Mouse (Mus musculus): ENCODE results near the gene Rnf141. TPM values are rescaled to one million over a fixed set of nuclear protein-coding genes. Genes with fewer than 3 reads are reported as not detected.
A peak's percentile ranks its signal among the peaks of the same experiment; 100 is the strongest.

Rnf141 gene
- 29.3 and 31.6 TPM in 2 replicates for polyA plus RNA-seq (2016; fragmentation: Nextera tagmentation; extraction: Ambion mirVana)

DNA sequence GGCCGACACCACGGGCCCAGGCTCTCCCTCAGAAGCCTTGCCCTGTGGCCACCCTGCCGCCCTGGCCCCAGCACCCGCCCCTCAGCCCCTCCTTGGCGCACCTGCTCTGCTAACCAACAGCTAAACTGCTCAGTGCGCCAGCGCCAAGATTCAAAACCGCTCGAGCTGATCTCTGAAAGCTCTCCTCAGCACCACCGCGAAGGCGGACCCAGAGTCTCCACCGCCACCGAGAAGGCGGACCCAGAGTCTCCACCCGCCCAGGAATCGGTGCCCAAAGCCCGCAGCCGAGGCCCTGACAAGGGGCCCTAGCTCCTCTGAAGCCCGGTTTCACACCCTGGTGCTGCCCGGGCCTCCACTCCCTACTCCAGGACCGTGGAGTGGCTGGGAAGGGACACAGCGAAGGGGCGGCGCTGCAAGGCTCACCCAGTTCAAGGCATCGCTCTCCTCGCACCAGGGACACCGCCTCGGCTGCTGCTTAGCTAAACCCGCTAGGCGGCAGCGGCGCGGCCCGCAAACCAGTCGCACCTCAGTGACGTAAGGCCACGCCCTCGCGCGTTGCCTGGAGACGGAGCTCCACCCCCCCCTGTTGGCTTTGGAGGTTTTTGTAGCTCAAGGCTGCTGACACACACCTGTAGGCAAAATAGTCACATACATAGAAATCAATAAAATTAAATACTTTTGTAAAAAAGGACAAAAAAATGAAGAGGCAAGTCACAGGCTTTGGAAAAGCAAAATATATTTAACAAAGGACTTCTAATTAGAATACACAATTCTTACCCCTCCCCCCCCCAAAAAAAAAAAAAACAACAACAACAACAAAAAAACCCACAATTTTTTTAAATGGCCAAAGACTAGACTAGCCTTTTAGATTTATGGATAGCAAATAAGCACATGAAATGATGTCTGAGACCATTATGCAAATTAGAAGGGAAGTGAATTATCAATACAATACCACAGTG is at the start of gene Rnf141:
Gene Rnf141 (minus strand): TSS at position 542 of the 959 bp plus-strand sequence.
- peak; percentile 96 for DNase-seq (ENCODE audit: low spot score)
- Histone ChIP-seq H3K36me3 (no peaks in the 10 kb centered on the region), H3K9me3 (no peaks in the 10 kb centered on the region), H3K4me3 (peak within 1 kb of the TSS; percentile 82), H3K4me1 (peaks cover 10% of the 10 kb centered on the region; the same call in 1 of the 2 replicates), H3K27ac (peak within 1 kb of the TSS; percentile 95), H3K27me3 (ENCODE audit: insufficient read depth, poor library complexity, severe bottlenecking) (no peaks in the 10 kb centered on the region)
- under 1% methylated on average over 42 of the region's 42 CpGs for WGBS

DNA sequence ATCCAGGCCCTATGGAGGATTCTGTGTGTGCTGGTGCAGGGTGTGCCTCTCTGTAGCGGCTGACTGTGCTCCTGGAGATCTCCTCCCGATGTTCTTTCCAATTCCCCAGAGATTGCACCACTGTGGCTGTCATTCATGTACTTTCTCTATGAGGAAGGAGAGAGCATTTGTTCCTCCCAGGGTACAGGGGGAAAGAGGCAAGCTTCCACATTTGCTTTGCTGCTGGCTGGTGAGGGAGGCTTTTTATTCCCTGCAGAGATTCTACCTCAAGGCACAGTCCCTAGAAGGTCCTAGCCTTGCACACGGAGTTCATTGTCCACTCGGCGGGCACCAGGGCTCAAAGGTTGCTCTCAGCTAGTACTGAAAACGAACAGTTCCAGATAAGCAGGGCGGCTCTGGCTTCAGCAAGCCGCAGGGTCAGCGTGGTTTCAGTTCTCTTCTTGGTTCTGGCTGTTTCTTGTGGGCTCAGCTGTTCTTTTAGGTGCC is 47.3 kb upstream of the Rnf141 start:
- WGBS: 33% methylated on average over 9 of the region's 9 CpGs

DNA sequence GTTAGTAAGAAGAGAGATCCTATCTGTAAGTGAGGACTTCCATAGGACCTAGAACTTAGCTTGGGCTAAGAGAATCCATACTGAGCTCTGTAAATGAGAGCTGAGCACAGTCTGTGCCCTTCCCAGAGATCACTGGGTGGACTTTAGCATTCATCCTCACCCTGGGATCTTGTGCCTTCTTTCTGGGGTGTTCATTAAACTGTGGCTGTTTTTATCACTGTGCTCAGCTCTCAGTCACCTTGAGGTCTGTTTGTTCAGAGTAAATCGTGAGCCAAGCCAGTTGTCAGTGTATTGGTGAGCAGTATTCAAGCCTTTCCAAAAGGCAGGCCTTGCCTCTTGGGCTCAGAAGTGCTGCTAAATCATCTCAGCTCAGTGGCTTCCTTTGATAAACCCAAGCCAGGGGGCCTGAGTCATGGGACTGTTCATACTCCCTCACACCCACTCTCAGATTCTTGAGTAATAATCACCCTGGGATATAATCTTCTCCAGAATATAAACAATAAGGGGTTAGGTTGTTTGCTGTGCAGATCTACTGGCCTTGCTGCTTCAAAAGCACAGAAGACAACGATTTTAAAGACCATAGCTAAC is 37.6 kb upstream of the Rnf141 start:
- WGBS: 81% methylated on average over 2 of the region's 2 CpGs
- Histone ChIP-seq H3K4me1 (peaks cover 14% of the 10 kb centered on the region), H3K9me3 (no peaks in the 10 kb centered on the region), H3K27me3 (ENCODE audit: insufficient read depth, poor library complexity, severe bottlenecking) (no peaks in the 10 kb centered on the region), H3K27ac (no peak overlapping the region), H3K4me3 (no peak overlapping the region), H3K36me3 (peaks cover 2% of the 10 kb centered on the region; the same call in 1 of the 2 replicates)
- no peak for DNase-seq (ENCODE audit: low spot score)

More for the DNA sequence above, 47.3 kb upstream of the Rnf141 start:
- peaks cover 22% of the 10 kb centered on the region for H3K4me1 ChIP-seq
- H3K27ac ChIP-seq: peak overlapping the region; percentile 73
- DNase-seq (ENCODE audit: low spot score): no peak
- no peak overlapping the region for H3K4me3 ChIP-seq
- H3K9me3 ChIP-seq: no peaks in the 10 kb centered on the region
- no peaks in the 10 kb centered on the region for H3K36me3 ChIP-seq
- H3K27me3 ChIP-seq (ENCODE audit: insufficient read depth, poor library complexity, severe bottlenecking): no peaks in the 10 kb centered on the region

DNA sequence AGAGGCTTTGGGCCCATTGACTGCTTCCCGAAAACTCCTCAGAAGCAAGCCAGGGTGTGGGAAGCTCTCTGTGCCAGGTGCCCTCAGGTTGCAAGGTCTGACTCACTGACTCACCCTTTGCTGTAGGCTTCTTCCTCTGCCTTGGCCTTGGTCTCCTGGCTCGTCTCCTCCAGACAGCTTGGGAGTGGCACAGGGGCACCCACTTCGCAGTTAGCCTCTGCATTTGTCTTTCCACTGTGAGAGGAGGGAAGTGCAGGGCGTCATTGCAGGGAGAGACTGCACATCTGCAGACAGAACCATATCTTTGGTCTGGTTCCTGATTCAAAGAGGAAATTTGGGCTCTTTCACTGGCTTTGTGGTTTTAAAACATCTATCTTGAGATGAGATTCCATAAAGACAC is 33.8 kb upstream of the Rnf141 start:
- DNase-seq (ENCODE audit: low spot score): no peak
- H3K4me1 ChIP-seq: peaks cover 20% of the 10 kb centered on the region
- H3K27me3 ChIP-seq (ENCODE audit: insufficient read depth, poor library complexity, severe bottlenecking): no peaks in the 10 kb centered on the region
- H3K4me3 ChIP-seq: no peak overlapping the region
- WGBS: 79% methylated on average over 4 of the region's 4 CpGs
- H3K27ac ChIP-seq: peak overlapping the region; percentile 23; the same call in 1 of the 2 replicates
- H3K9me3 ChIP-seq: no peaks in the 10 kb centered on the region
- peaks cover 12% of the 10 kb centered on the region; the same call in 1 of the 2 replicates for H3K36me3 ChIP-seq

DNA sequence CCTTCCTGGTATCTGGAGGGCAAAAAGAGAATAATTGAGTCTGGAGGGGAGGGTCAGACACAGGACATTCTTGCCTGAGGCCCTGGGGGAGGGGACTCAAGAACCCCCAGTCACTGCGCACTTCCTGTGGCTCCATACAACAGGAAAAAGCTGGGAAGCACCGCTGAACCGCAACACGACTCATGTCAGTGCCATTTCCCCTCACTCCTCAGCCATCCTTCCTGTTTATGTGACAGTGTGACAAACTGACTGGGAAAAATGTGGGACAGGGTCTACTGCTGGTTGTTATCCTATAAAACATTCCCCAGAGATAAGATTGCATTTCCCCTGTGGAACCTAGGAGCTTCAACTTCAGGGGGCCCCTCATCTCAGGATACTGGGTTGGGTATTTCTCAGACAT is 32.7 kb upstream of the Rnf141 start:
- H3K27ac ChIP-seq: peak overlapping the region; percentile 62
- WGBS: 60% methylated on average over 4 of the region's 4 CpGs
- H3K4me1 ChIP-seq: peaks cover 20% of the 10 kb centered on the region
- no peaks in the 10 kb centered on the region for H3K27me3 ChIP-seq (ENCODE audit: insufficient read depth, poor library complexity, severe bottlenecking)
- H3K4me3 ChIP-seq: no peak overlapping the region
- peaks cover 10% of the 10 kb centered on the region; the same call in 1 of the 2 replicates for H3K36me3 ChIP-seq
- H3K9me3 ChIP-seq: no peaks in the 10 kb centered on the region
- no peak for DNase-seq (ENCODE audit: low spot score)

DNA sequence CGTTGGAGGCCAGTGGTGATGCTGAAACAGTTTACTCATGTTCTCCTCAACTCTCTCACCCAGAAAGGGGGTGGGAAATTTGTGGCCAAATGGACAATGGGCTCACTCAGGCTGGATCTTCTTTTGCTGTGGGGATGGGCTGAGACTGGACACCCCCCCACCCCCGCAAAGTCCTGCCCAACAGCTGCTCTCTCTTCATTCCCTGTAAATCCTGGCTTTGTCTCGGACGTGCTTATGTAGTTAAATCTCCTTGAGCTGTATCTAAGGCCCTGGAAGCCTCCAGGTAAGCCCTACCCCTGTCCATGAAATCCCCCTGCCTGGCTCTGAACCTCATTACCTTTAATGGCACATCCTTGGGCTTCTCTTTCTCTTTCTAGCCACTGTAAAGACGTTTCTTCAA is 24.6 kb upstream of the Rnf141 start:
- no peak overlapping the region for H3K4me3 ChIP-seq
- 75% methylated on average over 5 of the region's 5 CpGs for WGBS
- no peak overlapping the region for H3K27ac ChIP-seq
- no peak for DNase-seq (ENCODE audit: low spot score)
- no peaks in the 10 kb centered on the region for H3K9me3 ChIP-seq
- peaks cover 10% of the 10 kb centered on the region for H3K4me1 ChIP-seq
- no peaks in the 10 kb centered on the region for H3K27me3 ChIP-seq (ENCODE audit: insufficient read depth, poor library complexity, severe bottlenecking)
- peaks cover 4% of the 10 kb centered on the region; the same call in 1 of the 2 replicates for H3K36me3 ChIP-seq

DNA sequence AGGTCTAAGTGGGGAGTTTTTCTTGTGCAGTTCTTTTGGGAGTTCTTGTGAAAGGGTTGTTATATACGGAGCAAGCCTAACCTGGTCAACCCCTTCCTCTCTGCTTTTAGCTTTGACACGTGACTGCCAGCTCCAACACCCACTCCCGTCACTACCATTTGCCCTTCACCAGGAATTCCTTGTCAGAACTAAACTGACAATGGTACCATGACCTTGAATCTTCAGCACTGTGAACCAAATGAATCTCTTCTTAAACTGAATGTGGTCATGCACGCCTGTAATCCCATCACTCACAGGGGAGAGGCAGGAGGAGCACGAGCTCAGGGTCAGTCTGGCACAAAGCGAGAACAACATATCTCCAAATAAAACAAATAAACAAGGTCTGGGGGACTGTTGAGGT is 22.9 kb upstream of the Rnf141 start:
- Histone ChIP-seq H3K9me3 (no peaks in the 10 kb centered on the region), H3K4me3 (no peak overlapping the region), H3K27me3 (ENCODE audit: insufficient read depth, poor library complexity, severe bottlenecking) (no peaks in the 10 kb centered on the region), H3K36me3 (peaks cover 4% of the 10 kb centered on the region; the same call in 1 of the 2 replicates), H3K27ac (no peak overlapping the region), H3K4me1 (peaks cover 14% of the 10 kb centered on the region)
- 83% methylated on average over 6 of the region's 6 CpGs for WGBS
- DNase-seq (ENCODE audit: low spot score): no peak

DNA sequence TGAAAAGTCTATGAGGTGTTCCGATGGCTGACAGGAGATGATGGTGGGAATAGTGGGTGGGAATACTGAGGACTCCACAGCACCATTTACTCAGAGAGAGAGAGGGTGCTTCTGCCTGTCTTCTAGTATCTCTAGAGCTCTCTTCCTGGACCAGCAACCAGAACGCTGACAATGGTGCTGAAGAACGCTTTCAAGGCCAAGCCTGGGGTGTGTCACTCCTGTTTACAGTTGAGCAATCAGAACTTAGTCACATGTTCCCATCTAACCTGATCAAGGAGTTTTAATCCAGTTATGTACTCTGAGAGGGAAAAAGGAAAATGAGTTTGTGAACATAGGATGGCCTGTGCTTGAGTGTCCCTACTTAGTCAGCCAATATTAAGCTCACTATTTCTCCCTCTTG is 21.8 kb upstream of the Rnf141 start:
- WGBS: 75% methylated on average over 3 of the region's 3 CpGs
- H3K27ac ChIP-seq: no peak overlapping the region
- peaks cover 14% of the 10 kb centered on the region for H3K4me1 ChIP-seq
- H3K9me3 ChIP-seq: no peaks in the 10 kb centered on the region
- peaks cover 2% of the 10 kb centered on the region; the same call in 1 of the 2 replicates for H3K36me3 ChIP-seq
- H3K27me3 ChIP-seq (ENCODE audit: insufficient read depth, poor library complexity, severe bottlenecking): no peaks in the 10 kb centered on the region
- no peak for DNase-seq (ENCODE audit: low spot score)
- H3K4me3 ChIP-seq: no peak overlapping the region

DNA sequence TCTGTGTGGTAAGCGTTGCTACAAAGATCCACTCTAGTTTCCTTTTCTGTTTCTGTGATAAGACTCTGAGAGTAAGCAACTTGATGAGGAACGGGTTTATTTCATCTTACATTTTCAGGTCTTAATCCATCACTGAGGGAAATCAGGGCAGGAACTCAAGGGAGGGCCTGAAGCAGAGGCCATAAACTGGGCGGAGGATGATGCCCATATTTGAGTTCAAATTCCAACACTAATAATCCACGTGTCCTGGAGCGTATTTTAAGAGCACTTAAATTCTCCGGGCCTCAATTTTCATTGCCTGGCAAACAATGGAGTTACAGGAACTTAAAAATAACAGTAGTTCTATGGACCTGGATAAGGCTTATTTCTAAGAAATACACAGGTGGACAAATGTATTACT is 21.3 kb upstream of the Rnf141 start:
- 79% methylated on average over 6 of the region's 6 CpGs for WGBS
- no peaks in the 10 kb centered on the region for H3K36me3 ChIP-seq
- no peak overlapping the region for H3K4me3 ChIP-seq
- DNase-seq (ENCODE audit: low spot score): no peak
- H3K27ac ChIP-seq: no peak overlapping the region
- peaks cover 16% of the 10 kb centered on the region for H3K4me1 ChIP-seq
- H3K27me3 ChIP-seq (ENCODE audit: insufficient read depth, poor library complexity, severe bottlenecking): no peaks in the 10 kb centered on the region
- H3K9me3 ChIP-seq: no peaks in the 10 kb centered on the region

DNA sequence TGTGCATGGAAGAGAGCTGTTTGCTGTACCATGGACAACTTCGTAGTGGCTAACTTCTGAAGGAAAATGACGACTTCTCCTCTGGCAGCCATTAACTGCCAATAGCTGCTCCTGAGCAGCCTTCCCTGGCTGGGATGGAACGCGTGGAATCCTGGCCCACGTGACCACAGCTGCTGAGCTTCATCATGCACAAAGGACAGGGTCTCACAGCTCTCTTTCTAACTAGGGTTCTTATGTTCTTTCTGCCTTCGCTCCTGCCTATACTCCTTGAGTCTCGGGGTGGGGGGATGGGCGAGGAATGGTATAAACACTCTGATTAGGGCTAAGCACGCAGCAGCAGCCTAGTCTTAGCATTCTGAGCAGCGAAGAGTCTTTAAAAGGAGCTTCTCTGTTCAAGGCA is 20.8 kb upstream of the Rnf141 start:
- no peaks in the 10 kb centered on the region for H3K27me3 ChIP-seq (ENCODE audit: insufficient read depth, poor library complexity, severe bottlenecking)

DNA sequence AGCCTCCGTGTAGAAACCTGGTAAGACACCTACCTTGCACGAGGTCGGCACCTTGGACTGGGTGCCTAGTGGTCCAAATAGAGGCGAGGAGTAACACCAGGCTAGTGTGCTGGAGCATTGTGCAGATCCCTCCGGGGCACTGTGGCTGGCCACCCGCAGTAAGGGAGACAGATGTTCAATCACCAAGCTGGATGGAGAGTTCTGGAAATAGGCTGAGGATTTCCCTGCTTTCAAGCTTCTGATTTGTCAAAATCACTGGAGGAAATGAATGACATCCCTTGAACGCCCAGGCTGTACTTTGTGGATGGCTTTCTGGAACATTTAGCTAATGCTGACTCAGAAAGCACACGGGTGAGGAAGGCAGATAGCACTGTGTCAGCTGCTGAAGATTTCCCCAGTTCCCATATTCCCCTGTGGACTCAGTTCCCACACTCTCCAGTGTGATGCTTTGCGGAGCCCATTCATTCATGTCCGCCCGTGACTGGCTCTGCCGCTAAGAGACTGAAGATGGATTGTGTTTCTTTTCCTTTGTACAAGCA is 18.6 kb upstream of the Rnf141 start, which contains the start of gene Lyve1:
Gene Lyve1 (minus strand): TSS at position 489 of the 539 bp plus-strand sequence.
- H3K4me1 ChIP-seq: peaks cover 18% of the 10 kb centered on the region
- DNase-seq (ENCODE audit: low spot score): no peak
- no peaks in the 10 kb centered on the region for H3K27me3 ChIP-seq (ENCODE audit: insufficient read depth, poor library complexity, severe bottlenecking)
- 68% methylated on average over 12 of the region's 12 CpGs for WGBS
- H3K27ac ChIP-seq: no peak within 1 kb of the TSS
- H3K36me3 ChIP-seq: no peaks in the 10 kb centered on the region
- no peak within 1 kb of the TSS for H3K4me3 ChIP-seq
- H3K9me3 ChIP-seq: no peaks in the 10 kb centered on the region

More for the DNA sequence above, 20.8 kb upstream of the Rnf141 start:
- 35% methylated on average over 10 of the region's 10 CpGs for WGBS
- peaks cover 21% of the 10 kb centered on the region for H3K4me1 ChIP-seq
- H3K27ac ChIP-seq: peak overlapping the region; percentile 84
- H3K4me3 ChIP-seq: no peak overlapping the region
- H3K9me3 ChIP-seq: no peaks in the 10 kb centered on the region
- H3K36me3 ChIP-seq: no peaks in the 10 kb centered on the region
- no peak for DNase-seq (ENCODE audit: low spot score)

DNA sequence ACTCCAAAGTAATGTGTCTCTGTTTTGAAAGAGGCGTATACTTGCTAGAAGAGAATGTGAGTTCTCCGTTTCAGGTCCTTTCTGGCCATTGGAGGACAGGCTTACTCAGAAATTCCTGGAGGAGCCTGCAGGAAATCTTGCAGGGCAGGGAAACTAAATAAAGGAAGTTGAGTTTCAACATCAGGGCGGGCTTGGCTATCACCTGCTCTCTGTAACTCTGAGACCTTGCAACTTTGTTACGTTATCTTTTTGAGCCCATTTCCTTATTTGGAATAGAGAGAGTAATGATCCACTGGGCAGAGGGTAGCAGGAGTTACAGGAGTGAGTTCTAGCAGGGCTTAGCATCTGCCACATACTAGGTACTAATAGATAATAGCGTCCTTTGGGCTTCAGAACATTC is 15.9 kb upstream of the Rnf141 start:
- Histone ChIP-seq H3K4me1 (peaks cover 17% of the 10 kb centered on the region), H3K27ac (no peak overlapping the region), H3K27me3 (ENCODE audit: insufficient read depth, poor library complexity, severe bottlenecking) (no peaks in the 10 kb centered on the region), H3K36me3 (no peaks in the 10 kb centered on the region), H3K9me3 (no peaks in the 10 kb centered on the region), H3K4me3 (no peak overlapping the region)
- WGBS: 28% methylated on average over 5 of the region's 5 CpGs
- no peak for DNase-seq (ENCODE audit: low spot score)
